Mouse (Mus musculus): ENCODE measurements at regions not wholly inside any gene's neighbourhood (a gene's known extent, or its start where the extent isn't known, plus 50 kb on each side); places are given as distances from the start of the nearest gene placed in this dataset.

GRCm38 (mm10) chr13:115417829-115418228, 316.1 kb upstream of the Itga1 start:
- WGBS = 77% methylated on average over 4 of the region's 4 CpGs
- no peak for ATAC-seq
- H3K4me2 ChIP-seq (ENCODE audit: low read depth, low read length) = no peak overlapping the region
- H3K4me3 ChIP-seq (ENCODE audit: low read length) = no peak overlapping the region
- H3K27ac ChIP-seq (ENCODE audit: low read length) = no peak overlapping the region
- no peaks in the 10 kb centered on the region for H3K9me3 ChIP-seq (ENCODE audit: control insufficient read depth, low read length)
- H3K27me3 ChIP-seq (replicated peaks; ENCODE audit: control insufficient read depth, insufficient read depth, low read length) = no peaks in the 10 kb centered on the region
- H3K36me3 ChIP-seq (ENCODE audit: control insufficient read depth, insufficient read depth, low read length) = no peaks in the 10 kb centered on the region
- H3K9ac ChIP-seq (ENCODE audit: low read depth, low read length) = no peak overlapping the region
- no peaks in the 10 kb centered on the region for H3K4me1 ChIP-seq (ENCODE audit: control insufficient read depth, insufficient read depth, low read length)

GRCm38 (mm10) chr13:115413721-115414531, 312.2 kb upstream of the Itga1 start:
- Histone ChIP-seq H3K4me3 (ENCODE audit: low read length) (no peak overlapping the region), H3K4me1 (ENCODE audit: control insufficient read depth, insufficient read depth, low read length) (no peaks in the 10 kb centered on the region), H3K4me2 (ENCODE audit: low read depth, low read length) (no peak overlapping the region), H3K36me3 (ENCODE audit: control insufficient read depth, insufficient read depth, low read length) (no peaks in the 10 kb centered on the region), H3K27me3 (replicated peaks; ENCODE audit: control insufficient read depth, insufficient read depth, low read length) (no peaks in the 10 kb centered on the region), H3K9ac (ENCODE audit: low read depth, low read length) (no peak overlapping the region), H3K27ac (ENCODE audit: low read length) (no peak overlapping the region), H3K9me3 (ENCODE audit: control insufficient read depth, low read length) (no peaks in the 10 kb centered on the region)
- ATAC-seq = no peak
- WGBS = 71% methylated on average over 9 of the region's 9 CpGs

- ATAC-seq = no peak
- Histone ChIP-seq H3K4me3 (ENCODE audit: low read length) (no peak overlapping the region), H3K4me1 (ENCODE audit: control insufficient read depth, insufficient read depth, low read length) (no peaks in the 10 kb centered on the region)
These were observed 304.2 kb upstream of the Itga1 start for GRCm38 (mm10) chr13:115405916-115406315.

GRCm38 (mm10) chr13:115400706-115401215, 299.0 kb upstream of the Itga1 start:
- 78% methylated on average over 4 of the region's 4 CpGs for WGBS
- H3K27me3 ChIP-seq (replicated peaks; ENCODE audit: control insufficient read depth, insufficient read depth, low read length) = no peaks in the 10 kb centered on the region
- no peak overlapping the region for H3K4me2 ChIP-seq (ENCODE audit: low read depth, low read length)
- no peaks in the 10 kb centered on the region for H3K4me1 ChIP-seq (ENCODE audit: control insufficient read depth, insufficient read depth, low read length)
- no peaks in the 10 kb centered on the region for H3K36me3 ChIP-seq (ENCODE audit: control insufficient read depth, insufficient read depth, low read length)
- H3K27ac ChIP-seq (ENCODE audit: low read length) = no peak overlapping the region
- no peak overlapping the region for H3K9ac ChIP-seq (ENCODE audit: low read depth, low read length)
- no peak for ATAC-seq
- H3K4me3 ChIP-seq (ENCODE audit: low read length) = no peak overlapping the region
- no peaks in the 10 kb centered on the region for H3K9me3 ChIP-seq (ENCODE audit: control insufficient read depth, low read length)

More at GRCm38 (mm10) chr13:115405916-115406315, 304.2 kb upstream of the Itga1 start:
- Histone ChIP-seq H3K27me3 (replicated peaks; ENCODE audit: control insufficient read depth, insufficient read depth, low read length) (no peaks in the 10 kb centered on the region), H3K36me3 (ENCODE audit: control insufficient read depth, insufficient read depth, low read length) (no peaks in the 10 kb centered on the region), H3K4me2 (ENCODE audit: low read depth, low read length) (no peak overlapping the region), H3K9me3 (ENCODE audit: control insufficient read depth, low read length) (no peaks in the 10 kb centered on the region), H3K9ac (ENCODE audit: low read depth, low read length) (no peak overlapping the region), H3K27ac (ENCODE audit: low read length) (no peak overlapping the region)
- 67% methylated on average over 1 of the region's 1 CpGs for WGBS

- no peak for ATAC-seq
These were observed 277.9 kb upstream of the Itga1 start for GRCm38 (mm10) chr13:115379682-115380081.

GRCm38 (mm10) chr13:115376180-115376880, 274.6 kb upstream of the Itga1 start:
- H3K4me2 ChIP-seq (ENCODE audit: low read depth, low read length) = no peak overlapping the region
- 73% methylated on average over 16 of the region's 16 CpGs for WGBS
- no peak for ATAC-seq
- H3K36me3 ChIP-seq (ENCODE audit: control insufficient read depth, insufficient read depth, low read length) = no peaks in the 10 kb centered on the region
- H3K27me3 ChIP-seq (replicated peaks; ENCODE audit: control insufficient read depth, insufficient read depth, low read length) = no peaks in the 10 kb centered on the region
- H3K9ac ChIP-seq (ENCODE audit: low read depth, low read length) = no peak overlapping the region
- H3K4me3 ChIP-seq (ENCODE audit: low read length) = no peak overlapping the region
- no peaks in the 10 kb centered on the region for H3K9me3 ChIP-seq (ENCODE audit: control insufficient read depth, low read length)
- H3K4me1 ChIP-seq (ENCODE audit: control insufficient read depth, insufficient read depth, low read length) = no peaks in the 10 kb centered on the region
- H3K27ac ChIP-seq (ENCODE audit: low read length) = no peak overlapping the region

More at GRCm38 (mm10) chr13:115379682-115380081, 277.9 kb upstream of the Itga1 start:
- 70% methylated on average over 3 of the region's 3 CpGs for WGBS
- H3K9ac ChIP-seq (ENCODE audit: low read depth, low read length) = no peak overlapping the region
- no peak overlapping the region for H3K27ac ChIP-seq (ENCODE audit: low read length)
- no peaks in the 10 kb centered on the region for H3K36me3 ChIP-seq (ENCODE audit: control insufficient read depth, insufficient read depth, low read length)
- no peaks in the 10 kb centered on the region for H3K4me1 ChIP-seq (ENCODE audit: control insufficient read depth, insufficient read depth, low read length)
- no peak overlapping the region for H3K4me2 ChIP-seq (ENCODE audit: low read depth, low read length)
- H3K9me3 ChIP-seq (ENCODE audit: control insufficient read depth, low read length) = no peaks in the 10 kb centered on the region
- H3K4me3 ChIP-seq (ENCODE audit: low read length) = no peak overlapping the region
- H3K27me3 ChIP-seq (replicated peaks; ENCODE audit: control insufficient read depth, insufficient read depth, low read length) = no peaks in the 10 kb centered on the region

GRCm38 (mm10) chr13:115361457-115361856, 259.7 kb upstream of the Itga1 start:
- 77% methylated on average over 8 of the region's 8 CpGs for WGBS
- ATAC-seq = no peak
- no peak overlapping the region for H3K4me3 ChIP-seq (ENCODE audit: low read length)

GRCm38 (mm10) chr13:115347022-115347398, 245.2 kb upstream of the Itga1 start:
- Histone ChIP-seq H3K36me3 (ENCODE audit: control insufficient read depth, insufficient read depth, low read length) (no peaks in the 10 kb centered on the region), H3K4me2 (ENCODE audit: low read depth, low read length) (peak overlapping the region; percentile 34), H3K4me1 (ENCODE audit: control insufficient read depth, insufficient read depth, low read length) (peaks cover 8% of the 10 kb centered on the region), H3K27me3 (replicated peaks; ENCODE audit: control insufficient read depth, insufficient read depth, low read length) (no peaks in the 10 kb centered on the region), H3K9me3 (ENCODE audit: control insufficient read depth, low read length) (no peaks in the 10 kb centered on the region), H3K4me3 (ENCODE audit: low read length) (peak overlapping the region; percentile 10), H3K27ac (ENCODE audit: low read length) (no peak overlapping the region), H3K9ac (ENCODE audit: low read depth, low read length) (no peak overlapping the region)
- WGBS = 49% methylated on average over 6 of the region's 6 CpGs
- no peak for ATAC-seq

More at GRCm38 (mm10) chr13:115361457-115361856, 259.7 kb upstream of the Itga1 start:
- no peak overlapping the region for H3K27ac ChIP-seq (ENCODE audit: low read length)
- H3K4me2 ChIP-seq (ENCODE audit: low read depth, low read length) = no peak overlapping the region
- no peaks in the 10 kb centered on the region for H3K27me3 ChIP-seq (replicated peaks; ENCODE audit: control insufficient read depth, insufficient read depth, low read length)
- no peak overlapping the region for H3K9ac ChIP-seq (ENCODE audit: low read depth, low read length)
- H3K9me3 ChIP-seq (ENCODE audit: control insufficient read depth, low read length) = no peaks in the 10 kb centered on the region
- no peaks in the 10 kb centered on the region for H3K36me3 ChIP-seq (ENCODE audit: control insufficient read depth, insufficient read depth, low read length)
- H3K4me1 ChIP-seq (ENCODE audit: control insufficient read depth, insufficient read depth, low read length) = no peaks in the 10 kb centered on the region

- ATAC-seq = peak; percentile 52; the same call in 1 of the 2 replicates
- Histone ChIP-seq H3K4me1 (ENCODE audit: control insufficient read depth, insufficient read depth, low read length) (peaks cover 8% of the 10 kb centered on the region), H3K9ac (ENCODE audit: low read depth, low read length) (no peak overlapping the region), H3K27me3 (replicated peaks; ENCODE audit: control insufficient read depth, insufficient read depth, low read length) (no peaks in the 10 kb centered on the region), H3K36me3 (ENCODE audit: control insufficient read depth, insufficient read depth, low read length) (no peaks in the 10 kb centered on the region), H3K27ac (ENCODE audit: low read length) (no peak overlapping the region), H3K4me3 (ENCODE audit: low read length) (peak overlapping the region; percentile 10), H3K9me3 (ENCODE audit: control insufficient read depth, low read length) (no peaks in the 10 kb centered on the region), H3K4me2 (ENCODE audit: low read depth, low read length) (peak overlapping the region; percentile 34)
- 18% methylated on average over 20 of the region's 20 CpGs for WGBS
These were observed 244.6 kb upstream of the Itga1 start for GRCm38 (mm10) chr13:115346115-115347021.

Measured in intestine, embryonic 16.5 days (tissue).